Mouse (Mus musculus): ENCODE measurements around the gene Fam163a.

The Fam163a gene

DNA sequence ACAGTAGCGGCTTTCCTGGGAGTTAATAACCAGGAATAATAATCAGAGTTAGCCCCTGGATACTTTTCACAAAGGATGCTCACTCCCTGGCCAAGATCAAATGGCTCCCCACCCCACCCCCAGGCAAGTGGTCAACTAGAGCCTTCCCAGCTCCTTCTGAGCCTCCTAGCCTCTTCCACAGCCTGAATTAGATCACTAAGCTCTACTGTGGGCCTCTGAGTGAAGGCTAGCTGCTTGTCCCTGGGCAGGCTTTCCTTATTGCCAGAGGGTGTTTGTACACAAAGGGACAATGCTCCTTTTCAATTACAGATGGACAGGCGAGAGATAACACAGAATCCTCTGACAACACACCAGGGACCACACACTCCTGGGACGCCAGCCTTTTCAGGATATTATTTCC, 2.2 kb downstream of the Fam163a start:
- DNase-seq (ENCODE audit: extremely low read depth, insufficient read length, low spot score) = no peak

DNA sequence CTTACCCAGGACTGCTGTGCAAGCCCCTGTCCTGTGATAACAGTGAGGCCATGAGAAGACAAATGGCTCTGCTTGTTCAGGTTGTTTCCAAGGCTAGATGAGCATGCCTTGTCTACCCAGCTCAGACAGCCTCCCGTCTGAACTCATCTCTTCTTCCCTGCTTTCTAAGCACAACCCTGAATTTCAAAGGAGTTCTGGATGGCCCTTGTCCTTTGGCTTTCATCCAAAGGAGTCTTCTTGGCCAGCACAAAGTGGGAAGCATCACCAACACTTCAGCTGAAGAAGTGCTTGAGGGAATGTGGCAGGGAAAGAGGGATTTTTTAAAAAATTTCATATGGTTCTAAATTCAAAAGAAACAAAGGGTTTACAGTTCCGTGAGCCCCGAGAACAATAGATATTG, 3.8 kb downstream of the Fam163a start:
- DNase-seq (ENCODE audit: extremely low read depth, insufficient read length, low spot score) = no peak

DNA sequence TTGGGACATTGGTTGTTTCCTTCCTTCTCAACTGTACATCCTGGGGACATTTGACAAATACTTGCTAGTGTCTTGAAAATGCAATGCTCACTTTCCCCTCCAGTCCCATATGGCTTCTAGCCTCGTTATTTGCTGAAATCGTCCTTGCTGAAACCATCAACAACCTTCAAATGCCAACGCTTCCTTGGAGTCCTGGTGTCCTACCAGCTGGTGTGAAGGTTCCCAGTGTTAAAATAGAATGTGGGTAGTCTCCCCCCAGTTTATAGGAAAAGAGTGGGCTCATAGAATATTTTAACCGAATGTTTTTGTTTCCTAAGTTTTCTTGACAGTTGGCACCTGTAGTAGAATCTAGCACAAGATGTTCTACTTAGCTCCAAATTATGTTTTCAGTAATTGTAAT, 7.2 kb downstream of the Fam163a start:
- DNase-seq (ENCODE audit: extremely low read depth, insufficient read length, low spot score) = no peak

DNA sequence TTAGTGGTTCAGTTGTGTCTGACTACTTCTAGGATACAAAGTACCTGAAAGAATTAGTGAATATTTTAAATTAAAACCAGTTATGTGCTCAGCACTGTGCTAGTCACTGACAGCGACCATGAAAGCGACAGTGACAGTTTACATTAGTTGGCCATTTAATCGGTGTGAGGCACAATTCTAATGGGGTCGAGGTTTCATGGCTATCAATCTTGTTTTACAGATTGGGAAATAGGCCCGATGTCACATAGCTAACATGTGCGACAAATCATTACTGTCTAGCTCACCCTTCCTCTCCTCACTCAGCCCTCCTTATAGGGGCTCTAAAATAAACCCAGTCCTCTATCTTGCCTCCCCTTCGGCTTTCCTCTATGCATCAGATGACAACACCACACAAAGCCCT, 11.5 kb downstream of the Fam163a start:
- no peak for DNase-seq (ENCODE audit: extremely low read depth, insufficient read length, low spot score)

DNA sequence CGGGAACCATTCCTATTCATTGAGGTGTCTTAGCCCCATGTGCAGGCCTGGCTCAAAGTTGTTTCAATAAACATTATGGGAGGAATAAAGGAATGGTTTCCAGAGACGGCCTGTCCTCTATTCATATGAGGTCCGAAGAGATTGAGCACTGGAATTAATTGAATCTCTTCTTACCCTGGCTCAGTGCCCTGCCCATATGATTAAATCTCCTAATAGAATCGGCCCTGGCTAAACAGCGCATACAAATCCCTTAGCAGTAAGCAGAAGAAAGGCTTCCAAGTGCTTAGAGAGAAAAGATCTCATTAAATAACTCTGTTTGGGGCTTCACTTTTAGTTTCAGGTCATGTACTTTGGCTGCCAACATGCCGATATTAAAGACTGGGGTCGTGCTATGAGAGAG, 12.0 kb downstream of the Fam163a start:
- no peak for DNase-seq (ENCODE audit: extremely low read depth, insufficient read length, low spot score)

DNA sequence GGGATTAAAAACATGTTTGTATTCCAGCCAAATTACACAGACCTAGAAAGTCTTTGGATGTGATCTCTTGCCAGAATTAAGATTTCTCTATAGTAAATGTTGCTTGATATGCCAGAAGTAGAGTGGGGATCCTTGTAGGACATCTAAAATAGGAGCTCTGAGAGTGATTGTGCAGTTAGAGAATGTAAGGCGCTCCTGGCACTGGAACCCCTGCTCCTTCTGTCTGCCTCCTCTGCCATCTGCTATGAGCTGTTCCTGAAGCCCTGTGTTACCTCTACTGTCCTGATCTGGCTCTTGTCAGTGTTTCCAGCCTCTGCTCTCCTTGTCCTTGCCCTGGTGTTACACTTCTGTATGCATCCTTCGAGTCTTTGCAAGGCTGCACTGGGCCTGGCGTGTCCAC, 18.2 kb downstream of the Fam163a start:
- no peak for DNase-seq (ENCODE audit: extremely low read depth, insufficient read length, low spot score)

DNA sequence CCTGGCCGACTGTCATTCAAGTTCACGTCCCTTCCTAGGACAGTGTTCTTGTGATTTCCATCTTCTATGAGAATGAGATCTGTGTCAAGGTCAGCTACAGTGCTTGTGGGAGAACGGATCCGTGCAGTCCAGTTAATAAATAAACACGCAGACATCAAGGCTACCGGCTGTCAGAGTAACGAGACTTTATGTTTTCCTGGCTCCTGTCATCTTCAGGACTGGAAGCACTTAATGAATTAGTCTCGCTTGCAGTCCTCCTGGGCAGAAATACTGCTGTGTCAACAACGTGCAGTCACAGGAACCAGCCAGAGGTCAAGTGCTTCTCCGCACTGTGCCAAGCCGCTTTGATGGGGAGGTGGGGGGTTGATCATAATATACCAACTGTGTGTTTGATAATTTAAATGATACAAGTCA, 20.7 kb downstream of the Fam163a start:
- no peak for DNase-seq (ENCODE audit: extremely low read depth, insufficient read length, low spot score)

DNA sequence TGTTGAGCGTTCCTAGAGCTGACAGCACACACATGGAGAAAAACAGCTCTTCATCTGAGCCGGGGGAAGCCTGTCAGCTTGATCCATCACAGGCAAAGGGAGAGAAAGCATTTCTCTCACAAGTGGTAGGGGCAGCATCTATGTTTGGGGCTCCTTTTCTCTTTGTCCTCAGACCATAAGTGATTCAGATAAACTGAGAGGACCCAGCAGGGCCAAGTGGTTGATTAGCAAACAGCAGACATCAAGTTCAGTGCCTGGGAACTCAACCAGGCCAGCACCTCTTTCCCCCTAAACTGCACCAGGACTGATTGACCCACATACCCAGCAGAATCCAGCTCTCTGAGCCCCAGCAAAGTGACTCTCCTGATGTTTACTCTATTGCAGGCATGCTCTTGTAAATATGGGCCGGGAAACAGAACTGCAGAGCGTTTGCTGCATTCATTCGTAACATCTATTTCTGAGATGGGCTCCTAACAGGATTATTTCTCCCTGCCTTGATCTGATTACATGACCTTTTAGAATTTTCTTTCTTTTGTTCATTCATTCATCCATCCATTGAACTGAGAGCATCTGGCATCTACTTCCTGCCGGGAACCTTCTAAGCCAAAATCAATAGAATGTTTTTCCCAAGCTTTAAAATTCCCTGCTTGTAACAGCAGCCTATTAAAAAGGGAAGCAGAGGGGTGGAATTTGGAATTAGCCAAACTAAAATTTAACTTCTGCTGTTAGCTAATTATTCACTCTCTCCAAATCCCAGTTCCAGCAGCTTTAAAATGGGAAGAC, 21.5 kb downstream of the Fam163a start:
- DNase-seq (ENCODE audit: extremely low read depth, insufficient read length, low spot score) = no peak

DNA sequence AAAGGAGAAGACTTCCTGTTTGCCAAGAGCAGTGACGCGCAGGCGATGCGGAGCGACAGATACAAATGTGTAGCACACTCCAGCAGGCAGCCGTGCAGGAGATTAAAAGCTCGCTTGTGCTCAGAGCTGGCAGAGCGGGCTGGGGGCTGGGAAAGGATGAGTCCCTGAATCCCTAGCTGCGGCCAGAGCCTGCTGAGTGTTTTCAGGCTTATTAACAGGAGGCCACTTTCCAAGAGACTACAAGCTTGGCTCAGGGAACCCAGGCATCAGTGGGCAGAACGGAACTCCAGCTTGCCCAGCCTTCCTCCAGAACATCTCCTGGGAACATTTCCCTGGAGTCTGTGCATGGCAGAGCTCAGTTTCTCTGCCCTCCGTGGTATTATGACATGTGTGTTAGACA, 25.0 kb downstream of the Fam163a start:
- no peak for DNase-seq (ENCODE audit: extremely low read depth, insufficient read length, low spot score)

DNA sequence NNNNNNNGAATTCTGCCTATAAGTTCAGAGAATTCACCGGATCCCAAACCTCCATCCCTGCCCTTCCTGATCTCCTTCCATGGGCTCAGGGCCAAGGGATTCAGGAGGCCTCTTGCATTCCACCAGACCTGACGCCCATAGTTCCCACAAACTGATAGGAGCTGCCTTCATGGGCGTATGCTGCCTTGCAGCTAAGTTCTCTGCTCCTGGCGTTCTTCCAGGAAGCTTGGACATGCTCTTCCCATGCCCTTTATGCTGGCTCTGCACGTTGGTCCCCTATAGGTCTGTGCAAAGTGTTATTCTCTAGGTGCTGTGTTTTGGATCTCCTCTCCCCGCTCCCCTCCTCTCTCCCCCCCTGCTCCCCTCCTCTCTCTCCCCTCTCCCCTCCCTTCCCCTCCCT, 36.1 kb downstream of the Fam163a start:
- DNase-seq (ENCODE audit: extremely low read depth, insufficient read length, low spot score) = no peak

DNA sequence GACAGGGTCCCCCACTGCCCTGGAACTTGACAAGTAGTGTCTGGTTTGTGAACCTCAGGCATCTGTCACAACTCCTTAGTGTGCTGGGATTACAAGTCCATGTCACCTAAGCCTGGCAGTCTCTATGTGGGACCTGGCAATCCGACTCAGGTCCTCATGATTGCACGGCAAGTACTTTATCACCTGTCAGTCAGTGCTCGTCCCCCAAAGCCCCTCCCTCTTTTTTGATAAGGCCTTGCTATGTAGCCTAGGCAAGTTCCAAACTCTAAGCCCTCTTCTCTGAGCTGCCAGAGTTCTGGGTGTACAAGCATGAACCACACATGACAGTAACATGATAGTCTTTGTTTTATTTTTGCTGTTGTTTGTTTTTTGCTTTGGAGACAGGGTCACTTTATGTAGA, 88.1 kb downstream of the Fam163a start:
- DNase-seq (ENCODE audit: extremely low read depth, insufficient read length, low spot score) = no peak

DNA sequence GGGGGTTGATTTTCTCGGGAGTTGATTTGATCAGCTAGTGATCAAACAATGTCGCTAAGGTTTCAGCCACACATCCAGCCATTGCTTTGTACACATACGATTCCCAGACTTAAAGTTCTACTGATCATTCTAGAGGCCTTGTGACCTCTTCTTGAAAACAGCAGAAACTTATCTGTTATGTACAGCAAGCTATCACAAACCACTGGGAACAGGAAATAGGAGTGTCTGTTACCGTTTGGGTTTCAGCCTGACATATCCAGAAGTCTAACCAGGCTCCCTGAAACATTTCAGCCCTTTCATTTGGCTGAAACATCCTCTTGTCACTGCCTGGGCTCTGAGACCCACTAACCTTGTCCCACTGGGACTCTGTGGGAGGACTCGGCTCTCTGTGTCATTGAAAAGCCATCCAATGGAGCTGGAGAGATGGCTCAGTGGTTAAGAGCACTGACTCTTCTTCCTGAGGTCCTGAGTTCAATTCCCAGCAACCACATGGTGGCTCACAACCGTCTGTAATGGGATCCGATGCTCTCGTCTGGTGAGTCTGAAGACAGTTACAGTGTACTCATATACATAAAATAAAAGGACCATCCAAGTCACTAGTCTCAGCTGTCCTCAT, 90.8 kb downstream of the Fam163a start:
- no peak for DNase-seq (ENCODE audit: extremely low read depth, insufficient read length, low spot score)

DNA sequence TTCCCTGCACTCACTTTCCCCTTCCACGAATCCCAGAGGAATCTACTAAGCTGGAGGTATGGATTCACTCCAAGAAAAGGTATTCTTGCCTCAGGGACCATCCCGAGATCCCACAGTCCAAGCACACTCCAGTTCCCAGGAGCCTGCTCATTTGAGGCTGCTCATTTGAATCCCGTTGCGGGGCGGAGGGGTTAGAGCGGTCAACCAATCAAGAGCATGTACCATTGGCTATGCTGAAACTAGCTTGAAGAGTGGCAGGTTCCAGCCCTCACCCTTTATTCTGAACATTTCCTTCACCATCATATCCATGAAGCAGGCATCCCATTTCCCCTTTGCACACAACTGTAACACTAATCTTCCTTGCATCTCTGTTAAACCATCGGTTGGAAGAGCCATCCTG, 92.7 kb downstream of the Fam163a start:
- no peak for DNase-seq (ENCODE audit: extremely low read depth, insufficient read length, low spot score)

DNA sequence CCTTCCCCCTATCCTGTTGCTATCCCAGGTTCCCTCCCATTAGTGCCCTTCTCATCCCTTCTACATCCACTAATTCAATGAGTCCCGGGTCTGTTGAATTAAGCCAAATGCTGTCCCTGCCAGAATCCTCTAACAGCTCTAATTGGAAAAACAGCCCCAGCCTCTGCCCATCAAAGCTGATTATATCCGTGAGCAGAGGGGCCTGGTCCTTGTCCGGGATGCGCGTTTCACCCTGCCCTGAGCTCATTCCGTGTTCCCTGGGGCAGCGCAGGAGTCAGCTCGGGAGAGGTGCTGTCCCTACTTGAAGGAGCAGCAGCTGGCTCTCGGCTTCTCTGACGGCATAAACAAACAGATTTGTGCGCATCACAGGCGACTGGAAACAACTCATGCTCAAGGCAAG, 93.1 kb downstream of the Fam163a start:
- no peak for DNase-seq (ENCODE audit: extremely low read depth, insufficient read length, low spot score)

DNA sequence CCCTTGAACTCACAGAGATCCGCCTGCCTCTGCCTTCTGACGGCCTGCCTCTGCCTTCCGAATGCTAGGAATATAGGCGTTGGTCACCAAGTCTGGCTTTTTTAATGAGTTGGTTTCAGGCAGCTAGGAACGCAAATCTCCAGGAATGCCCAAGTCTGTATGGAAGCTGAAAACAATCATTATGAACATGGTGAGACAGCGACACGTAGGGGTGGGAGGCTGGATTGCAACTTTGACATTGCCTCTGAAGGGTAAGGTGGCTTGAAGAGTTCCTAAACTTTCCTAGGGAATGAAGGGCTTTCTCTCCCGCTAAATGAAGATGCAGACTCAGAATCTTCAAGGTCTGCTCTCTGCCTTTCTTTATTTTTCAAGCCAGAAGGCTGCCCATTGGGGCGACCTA, 93.7 kb downstream of the Fam163a start:
- no peak for DNase-seq (ENCODE audit: extremely low read depth, insufficient read length, low spot score)

DNA sequence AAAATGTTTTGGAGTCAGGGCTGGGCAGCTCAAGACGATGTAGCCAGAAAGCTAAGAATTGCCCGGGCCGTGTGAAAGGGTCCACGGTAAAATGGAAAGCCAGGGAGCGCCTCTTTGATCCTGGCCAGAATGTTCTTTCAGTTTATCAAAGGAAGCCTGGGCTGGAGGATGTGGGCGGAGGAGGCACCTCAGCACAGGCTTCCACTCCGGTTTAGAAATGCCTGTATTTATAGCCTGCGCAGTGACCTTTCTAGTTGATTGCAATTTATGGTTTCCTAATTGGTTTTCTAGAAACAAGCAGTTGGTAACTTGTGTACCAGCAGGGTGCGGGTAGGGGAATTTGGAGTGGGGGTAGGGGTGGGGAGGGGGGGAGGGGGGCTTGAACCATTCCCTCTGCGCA, 96.4 kb downstream of the Fam163a start:
- no peak for DNase-seq (ENCODE audit: extremely low read depth, insufficient read length, low spot score)

DNA sequence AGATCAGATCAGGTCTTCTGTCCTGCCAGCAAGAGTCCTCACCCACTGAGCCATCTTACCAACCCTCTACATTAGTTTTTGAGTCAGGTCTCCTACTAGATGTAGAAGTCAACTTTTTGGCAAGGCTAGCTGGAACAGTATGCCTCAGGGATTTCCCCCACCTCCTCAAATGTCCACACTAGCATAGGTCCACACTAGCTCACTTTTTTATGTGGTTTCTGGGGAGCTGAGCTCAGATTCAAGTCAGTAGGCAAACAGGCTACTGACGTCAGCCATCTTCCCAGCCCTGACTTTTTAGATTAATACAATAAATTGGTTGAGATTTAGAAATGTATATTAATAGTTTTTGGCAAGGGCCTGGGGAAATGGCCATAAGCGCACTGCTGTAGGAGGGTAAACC, 97.4 kb downstream of the Fam163a start:
- no peak for DNase-seq (ENCODE audit: extremely low read depth, insufficient read length, low spot score)

DNA sequence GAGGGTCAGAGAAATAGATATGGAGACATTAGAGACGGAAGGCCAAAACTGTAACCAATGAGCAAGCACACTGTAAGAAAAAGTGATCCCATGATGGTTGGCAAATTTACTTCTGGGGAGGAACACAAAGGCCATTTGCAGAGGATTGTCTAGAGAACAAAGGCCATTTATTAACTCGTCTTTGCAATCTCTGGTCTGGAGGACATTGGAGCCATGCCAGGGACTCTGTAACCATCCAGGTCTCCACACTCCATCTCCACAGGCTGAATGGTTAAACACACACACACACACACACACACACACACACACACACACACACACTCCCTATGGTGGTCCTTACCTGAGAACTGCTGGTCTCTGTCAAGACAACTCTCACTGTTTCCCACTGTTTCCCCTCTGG, 99.4 kb downstream of the Fam163a start:
- no peak for DNase-seq (ENCODE audit: extremely low read depth, insufficient read length, low spot score)

DNA sequence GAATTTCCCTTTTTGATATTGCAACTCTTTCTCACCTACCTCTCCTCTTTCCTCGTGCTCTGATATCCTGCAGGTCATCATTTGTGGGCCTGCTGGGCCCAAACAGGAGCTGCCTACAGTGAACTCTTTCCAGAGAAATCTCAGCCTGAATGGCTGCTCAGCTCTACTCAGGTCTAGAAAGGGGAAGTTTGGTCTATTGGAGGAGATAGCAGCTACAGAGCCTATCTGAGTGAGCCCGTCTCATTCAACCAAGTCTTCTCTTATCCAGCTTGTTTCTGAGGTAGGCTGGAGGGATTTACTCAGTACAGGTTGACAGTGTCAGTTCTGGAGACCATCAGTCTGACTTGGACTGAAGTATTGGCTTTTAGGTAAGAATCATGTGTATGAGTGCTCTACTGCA, 101.1 kb downstream of the Fam163a start:
- DNase-seq (ENCODE audit: extremely low read depth, insufficient read length, low spot score) = no peak

DNA sequence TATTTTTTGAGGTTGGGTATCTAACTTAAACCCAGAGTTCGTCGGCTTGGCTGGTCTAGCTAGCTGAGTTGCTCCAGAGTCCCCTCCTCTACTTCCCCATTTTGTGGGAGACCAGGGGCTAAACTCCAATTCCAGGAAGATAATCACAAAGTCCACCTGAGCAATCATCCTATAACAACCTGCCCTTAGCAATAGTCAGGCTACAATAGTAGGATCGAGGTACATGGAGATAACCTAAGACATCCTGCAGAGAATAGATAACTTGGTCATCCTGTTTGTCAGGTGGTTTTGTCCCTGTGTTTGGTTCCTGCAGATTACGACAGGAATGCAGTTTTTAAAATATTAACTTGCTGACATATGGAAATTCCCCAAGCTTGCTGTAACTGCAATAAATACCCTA, 113.0 kb downstream of the Fam163a start:
- DNase-seq (ENCODE audit: extremely low read depth, insufficient read length, low spot score) = no peak

DNA sequence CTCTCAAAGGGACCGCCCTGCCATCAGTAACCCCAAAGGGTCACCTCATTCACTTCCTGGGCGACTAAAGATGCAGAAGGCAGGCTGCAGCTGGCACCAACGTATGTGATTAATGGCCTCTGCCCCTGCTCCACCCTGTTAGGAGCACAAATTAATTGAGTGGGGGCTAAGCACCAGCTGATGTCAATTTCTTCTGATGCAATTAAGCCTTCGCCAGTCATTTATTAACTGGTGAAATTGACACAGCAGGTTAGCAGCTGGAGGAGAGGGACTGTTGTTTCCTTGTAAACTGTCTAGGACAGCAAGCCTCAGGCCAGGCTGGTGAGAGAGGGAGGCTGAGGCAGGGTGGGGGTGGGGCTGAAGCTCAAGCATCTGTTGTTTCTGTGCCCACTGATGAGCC, 114.8 kb downstream of the Fam163a start:
- no peak for DNase-seq (ENCODE audit: extremely low read depth, insufficient read length, low spot score)

DNA sequence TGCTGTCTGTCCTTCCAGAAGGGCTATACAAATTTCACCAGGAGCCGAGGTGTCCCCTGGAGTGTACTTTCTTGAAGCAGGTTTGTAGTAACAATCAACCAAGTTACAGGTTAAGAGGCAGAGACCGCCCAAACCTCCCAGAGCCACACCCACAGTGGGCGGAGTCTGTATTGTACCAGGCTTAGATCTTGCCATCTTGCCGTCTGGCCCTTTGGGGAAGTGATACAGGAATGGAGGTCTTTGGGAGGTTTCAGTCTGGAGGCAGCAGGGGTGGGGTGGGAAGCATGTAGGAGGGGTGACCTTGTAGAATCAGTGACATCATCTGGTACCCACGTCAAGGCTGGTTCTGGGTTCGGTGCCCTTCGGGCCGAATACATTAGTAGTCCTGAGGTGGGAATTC, 115.3 kb downstream of the Fam163a start:
- no peak for DNase-seq (ENCODE audit: extremely low read depth, insufficient read length, low spot score)

DNA sequence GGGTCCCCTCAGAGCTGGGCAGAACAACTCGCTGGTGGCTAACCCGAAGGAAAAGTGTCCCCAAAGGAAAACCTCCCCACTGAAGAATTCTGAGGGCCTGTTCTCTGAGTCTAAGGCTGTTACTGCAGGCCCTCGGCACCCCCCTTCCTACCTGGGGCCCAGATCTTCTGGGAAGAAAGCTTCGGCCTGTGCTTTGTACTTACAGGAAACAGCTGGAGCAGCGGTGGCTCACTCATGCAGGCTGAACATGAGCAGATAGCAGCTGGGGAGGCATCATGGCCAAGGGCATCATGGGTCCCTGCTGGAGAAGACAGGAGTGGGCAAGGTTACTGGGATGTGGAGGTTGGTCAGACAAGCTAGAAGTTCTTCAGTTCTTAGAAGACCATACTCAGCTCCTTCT, 117.2 kb downstream of the Fam163a start:
- DNase-seq (ENCODE audit: extremely low read depth, insufficient read length, low spot score) = no peak

Measured in 3134 (cell line).